Mouse (Mus musculus) thymus, postnatal 4 days (tissue): Measurements from ENCODE around the gene Thegl.
"Not testable (repeated sequence)": the region's sequence is repeated elsewhere in the genome, so short reads cannot be mapped to it uniquely, and the experiment has no call there.

Experiments
- DNase-seq: peaks from one replicate; pipeline ENCODE4 v3.0.0; 2021

The Thegl gene

DNA sequence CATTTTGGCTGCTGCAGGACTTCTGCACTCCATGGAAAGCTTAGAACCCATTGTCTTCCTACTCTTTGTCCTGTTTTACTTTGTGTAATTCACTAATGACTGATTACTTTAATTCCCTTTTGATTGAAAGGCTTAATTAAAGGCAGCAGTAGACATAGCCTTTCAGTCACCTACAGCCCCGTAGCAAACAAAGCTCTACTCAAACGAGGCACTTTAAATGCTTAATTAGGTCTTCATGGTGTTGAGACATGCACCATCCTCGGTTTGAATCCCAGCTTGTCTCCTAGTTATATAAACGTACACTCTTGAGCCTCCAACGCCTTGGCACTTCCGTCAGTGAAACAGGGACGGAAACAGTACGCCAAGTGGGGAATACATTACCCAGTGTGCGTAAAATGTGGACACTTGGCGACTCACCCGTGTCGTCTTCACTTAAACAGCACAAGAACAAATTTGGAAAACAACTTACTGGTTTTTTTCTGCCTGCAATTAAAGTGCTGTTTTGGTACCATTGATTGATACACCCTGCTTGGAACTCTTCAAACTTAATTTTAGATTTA is 41.1 kb downstream of the Thegl start:
- no peak for DNase-seq

DNA sequence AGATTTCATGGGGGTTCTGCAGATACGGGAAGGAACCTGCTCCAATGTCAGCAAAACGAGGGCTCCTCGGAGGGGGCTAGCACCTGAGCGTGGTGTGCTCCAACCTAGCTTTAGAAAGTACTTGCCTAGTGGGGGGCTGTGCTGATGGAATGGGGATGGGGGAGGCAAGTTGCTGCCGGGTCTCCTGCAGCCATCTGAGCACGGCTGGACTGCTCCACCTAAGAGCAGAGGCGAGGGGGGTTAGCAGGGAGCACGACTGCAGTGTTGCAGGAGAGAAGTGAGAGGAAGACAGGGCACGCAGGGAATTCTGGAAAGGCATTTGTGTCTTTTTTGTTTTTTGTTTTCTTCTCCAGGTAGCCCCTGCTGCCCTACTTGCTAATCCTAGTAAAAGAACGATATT is 44.5 kb downstream of the Thegl start:
- DNase-seq, result no peak

- DNase-seq, result peak; percentile 87
Observed at GRCm38 (mm10) chr5:77061372-77062038, 45.7 kb downstream of the Thegl start.

DNA sequence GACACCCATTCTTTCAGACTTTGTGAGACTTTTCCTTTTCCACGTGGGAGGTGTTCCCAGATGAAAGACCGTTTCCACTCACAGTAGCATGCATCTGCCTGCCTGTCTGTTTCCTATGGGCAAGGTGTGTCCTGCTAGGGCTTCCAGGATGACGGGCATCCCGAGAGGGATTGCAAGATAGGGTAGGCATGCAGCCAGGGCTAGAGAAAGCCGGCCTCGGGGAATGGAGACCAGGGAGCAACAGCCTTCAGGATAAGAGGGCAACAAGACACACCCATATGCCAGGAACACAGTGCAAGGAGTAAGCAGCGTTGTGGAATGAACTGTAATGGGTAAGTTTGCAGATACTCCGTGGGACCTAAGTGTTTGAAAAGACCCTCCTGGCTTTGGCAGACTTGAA is 51.5 kb downstream of the Thegl start:
- no peak for DNase-seq

- DNase-seq, result no peak
Observed at GRCm38 (mm10) chr5:77070987-77071386, 55.2 kb downstream of the Thegl start.

GRCm38 (mm10) chr5:77071626-77072025 is 55.8 kb downstream of the Thegl start:
- no peak for DNase-seq

DNA sequence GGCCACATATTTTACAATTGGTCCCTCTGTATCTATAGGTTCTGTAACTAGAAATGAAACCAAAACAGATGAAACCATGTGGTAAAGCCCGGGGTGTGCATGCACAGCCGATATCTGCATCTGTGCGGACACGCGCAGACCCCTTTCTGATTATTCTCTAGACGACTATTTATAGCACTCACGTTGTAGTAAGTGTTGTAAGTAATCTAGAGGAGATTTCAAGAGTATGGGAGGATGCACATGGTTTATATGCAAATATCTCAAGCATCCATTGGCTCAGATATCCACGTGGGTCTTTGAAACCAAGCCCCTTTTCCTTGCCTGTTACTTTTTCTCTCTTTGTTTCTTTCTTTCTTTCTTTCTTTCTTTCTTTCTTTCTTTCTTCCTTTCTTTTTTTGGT is 58.0 kb downstream of the Thegl start:
- DNase-seq, result no peak

- no peak for DNase-seq
Observed at GRCm38 (mm10) chr5:77074914-77075313, 59.1 kb downstream of the Thegl start.

GRCm38 (mm10) chr5:77075951-77076350 is 60.1 kb downstream of the Thegl start:
- DNase-seq, result no peak

DNA sequence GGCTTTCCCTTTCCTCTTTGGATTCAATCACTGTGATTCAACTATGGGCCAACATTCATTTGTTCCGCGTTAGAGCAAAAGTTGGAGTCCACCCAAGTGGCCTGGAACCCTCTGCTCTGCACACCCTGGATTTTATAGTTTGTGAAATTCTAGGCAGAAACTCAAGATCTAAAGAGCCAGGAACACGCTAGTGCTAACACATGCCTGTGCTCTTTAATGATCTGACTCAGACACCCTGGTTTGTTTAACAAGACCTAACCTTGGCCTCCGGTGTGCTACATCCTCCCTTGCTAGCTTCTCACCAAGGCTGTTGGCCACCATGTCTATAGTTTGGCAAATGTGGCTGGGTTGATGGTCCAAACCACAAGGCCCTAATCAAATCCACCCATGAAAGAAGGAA is 64.9 kb downstream of the Thegl start:
- no peak for DNase-seq

DNA sequence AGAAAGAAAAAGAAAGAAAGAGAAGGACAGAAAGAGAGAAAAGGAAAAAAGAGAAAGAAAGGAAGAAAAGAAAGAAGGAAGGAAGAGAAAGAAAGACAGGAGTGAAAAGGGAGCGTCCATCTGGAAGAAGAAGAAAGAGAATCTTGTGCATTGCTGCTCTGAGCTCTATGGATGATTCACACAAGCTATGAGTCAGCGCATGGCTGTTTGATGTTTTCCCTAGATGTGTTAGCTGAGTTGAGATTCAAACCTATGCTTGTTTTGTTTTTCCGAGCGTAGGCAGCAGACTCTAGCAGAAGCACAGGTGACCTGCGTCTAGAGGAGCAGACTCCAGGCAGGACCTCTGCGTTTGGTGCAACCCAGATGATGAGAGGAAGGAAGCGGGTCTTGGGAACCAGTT is 66.9 kb downstream of the Thegl start:
- no peak for DNase-seq

DNA sequence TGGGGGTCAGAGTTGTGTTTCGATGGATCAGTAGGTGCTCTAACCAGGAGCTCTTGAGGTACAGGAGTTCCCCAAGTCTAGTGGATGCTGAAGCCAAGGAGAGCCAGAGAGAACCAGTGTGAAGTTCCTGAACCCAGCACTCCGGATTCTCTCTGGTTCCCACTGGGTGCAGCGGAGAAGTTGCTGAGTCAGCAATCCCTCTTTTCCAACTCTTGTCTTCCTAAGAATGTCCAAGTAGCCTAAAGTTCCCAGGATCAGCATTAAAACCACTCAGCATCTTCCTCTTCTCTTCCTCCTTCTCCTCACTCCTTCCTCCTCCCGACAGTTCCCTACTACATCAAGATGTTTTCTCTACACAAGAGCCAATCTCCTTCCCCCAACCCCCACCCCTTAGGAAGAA is 68.6 kb downstream of the Thegl start:
- no peak for DNase-seq

DNA sequence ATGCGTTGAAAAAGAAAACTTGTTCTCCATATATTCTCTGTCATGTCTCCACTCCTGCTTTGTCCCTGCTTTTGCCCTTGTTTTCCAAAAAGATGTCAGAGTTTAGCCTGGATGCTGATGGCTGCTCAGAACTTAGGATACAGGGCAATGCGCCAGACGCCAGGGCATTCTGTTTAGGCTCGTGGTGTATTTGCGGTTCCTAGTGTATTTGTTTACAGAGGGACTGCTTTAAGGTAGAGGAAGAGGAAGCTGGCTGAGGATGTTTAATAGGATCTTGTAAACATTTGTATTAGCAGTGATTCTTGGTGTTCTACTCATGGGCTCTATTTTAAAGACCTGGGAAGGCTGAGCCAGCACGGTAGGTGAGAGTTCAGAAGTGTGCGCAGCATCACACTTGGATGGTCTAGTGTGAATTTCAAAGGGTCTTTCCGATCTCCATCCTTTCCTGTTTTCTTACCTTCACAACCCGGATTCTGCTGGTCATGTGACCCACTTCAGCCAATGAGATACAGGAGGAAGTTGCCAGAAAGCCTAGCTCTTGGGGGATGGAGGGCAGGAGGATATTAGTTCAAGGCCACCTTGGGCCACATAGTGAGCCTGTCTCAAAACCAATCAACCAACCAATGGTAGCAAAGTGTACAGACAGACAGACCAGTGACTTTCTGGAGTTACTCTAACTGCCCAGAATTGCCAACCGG is 70.1 kb downstream of the Thegl start:
- no peak for DNase-seq

DNA sequence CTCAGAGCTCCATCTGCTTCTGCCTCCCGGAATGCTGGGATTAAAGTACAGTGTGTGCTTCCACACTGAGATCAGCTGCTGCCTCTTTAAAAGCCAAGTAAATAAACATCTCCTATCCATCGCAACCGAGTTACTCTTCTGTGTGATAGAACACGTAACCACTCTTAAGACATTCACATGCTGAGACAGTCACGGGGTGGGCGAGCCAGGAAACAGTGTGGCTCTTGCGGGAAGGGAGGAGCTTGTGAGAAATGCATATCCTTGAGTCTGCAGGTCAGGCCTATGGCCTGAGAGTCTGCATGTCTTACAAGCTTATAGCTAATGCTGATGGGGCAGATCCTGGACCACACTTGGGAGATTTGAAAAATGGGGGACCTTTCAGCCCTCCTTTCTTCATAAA is 70.7 kb downstream of the Thegl start:
- DNase-seq, result no peak

- DNase-seq, result no peak
Observed at GRCm38 (mm10) chr5:77087122-77087521, 71.3 kb downstream of the Thegl start.

DNA sequence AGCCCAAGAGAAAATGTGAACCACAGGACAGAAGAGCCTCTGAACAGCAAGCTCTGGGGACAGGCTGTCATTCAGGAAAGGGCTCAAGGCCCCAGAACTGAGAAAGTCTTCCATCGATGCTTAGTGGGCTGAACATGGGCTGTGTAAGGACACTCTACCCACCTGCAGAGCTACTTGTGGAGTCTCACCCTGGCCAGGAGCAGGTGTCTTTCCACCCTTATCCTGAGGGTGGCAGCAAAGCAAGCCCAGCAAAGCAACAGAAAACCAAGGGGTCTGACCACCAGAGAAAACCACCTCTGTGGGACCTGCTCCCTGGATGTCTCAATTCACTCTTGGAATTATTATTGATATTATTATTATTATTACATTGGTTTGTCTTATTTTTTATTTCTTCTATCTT is 73.5 kb downstream of the Thegl start:
- DNase-seq, result peak; percentile 78

DNA sequence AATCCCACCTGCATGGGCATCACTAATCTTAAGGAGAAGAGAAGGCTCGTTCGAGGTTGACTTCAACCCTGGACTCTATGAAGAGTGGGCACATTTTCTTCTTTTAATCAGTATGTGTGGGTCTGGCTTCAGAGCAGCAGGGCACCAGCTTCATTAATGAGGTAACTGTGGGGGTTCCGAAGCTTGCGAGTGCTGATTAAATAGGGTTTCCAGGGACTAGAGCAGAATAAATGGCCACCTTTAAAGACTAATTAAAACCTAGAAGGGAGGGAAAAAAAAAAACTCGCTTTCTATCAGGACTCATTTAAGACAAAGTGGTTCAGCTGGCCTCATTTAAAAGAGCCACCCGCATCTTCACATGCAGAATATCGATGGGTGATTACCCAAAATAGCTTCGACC is 74.1 kb downstream of the Thegl start:
- no peak for DNase-seq

- no peak for DNase-seq
Observed at GRCm38 (mm10) chr5:77090521-77091096, 74.8 kb downstream of the Thegl start.

- no peak for DNase-seq
Observed at GRCm38 (mm10) chr5:77091923-77092322, 76.1 kb downstream of the Thegl start.

GRCm38 (mm10) chr5:77092531-77092930 is 76.7 kb downstream of the Thegl start:
- peak; percentile 17 for DNase-seq

- DNase-seq, result no peak
Observed at GRCm38 (mm10) chr5:77093961-77094360, 78.1 kb downstream of the Thegl start.

DNA sequence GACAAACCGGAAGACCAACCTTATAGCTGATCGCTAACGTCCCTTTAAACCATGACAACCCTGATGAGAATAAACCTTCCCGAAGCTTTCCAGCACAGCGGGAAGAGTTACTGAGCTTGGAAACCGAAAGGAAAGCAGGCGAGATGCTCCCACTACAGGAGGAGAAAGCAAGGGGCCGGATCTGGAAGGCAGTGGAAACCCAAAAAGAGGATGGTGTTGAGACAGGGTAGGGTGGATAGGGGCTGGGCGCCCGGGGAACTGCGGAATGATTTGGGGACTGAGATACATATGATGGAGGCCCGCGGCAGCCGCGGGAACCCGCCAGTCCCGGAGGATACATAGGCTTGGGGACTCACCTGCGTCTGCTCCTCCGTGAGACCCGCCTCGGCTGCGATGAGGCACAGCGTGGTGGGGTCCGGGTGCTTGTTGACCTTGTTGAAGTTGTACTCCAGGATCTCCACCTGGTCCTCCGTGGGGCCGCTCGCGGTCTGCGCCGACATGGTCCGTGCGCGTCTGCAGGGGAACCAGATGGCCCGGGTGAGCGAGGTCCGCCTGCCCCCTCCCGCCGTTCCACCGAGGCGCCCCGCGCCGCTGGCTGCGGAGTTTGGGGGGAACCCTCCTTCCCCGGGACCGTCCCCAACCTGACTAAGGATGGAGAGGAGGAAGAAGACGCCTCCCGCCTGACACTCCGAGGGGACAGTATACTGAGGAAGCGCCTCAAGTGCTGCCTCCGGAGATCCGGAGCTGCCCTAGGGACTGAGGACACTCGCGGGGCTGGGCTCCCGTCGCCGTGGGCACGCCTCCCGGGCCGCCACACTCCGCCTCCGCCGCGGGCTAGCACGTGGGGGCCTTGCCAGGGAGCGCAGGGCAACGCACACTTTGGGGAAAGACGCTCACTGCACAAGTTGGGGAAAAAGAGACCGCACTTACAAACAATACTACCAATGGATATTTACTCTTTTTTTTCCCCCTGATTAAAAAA is 79.0 kb downstream of the Thegl start:
- peak; percentile 70 for DNase-seq

DNA sequence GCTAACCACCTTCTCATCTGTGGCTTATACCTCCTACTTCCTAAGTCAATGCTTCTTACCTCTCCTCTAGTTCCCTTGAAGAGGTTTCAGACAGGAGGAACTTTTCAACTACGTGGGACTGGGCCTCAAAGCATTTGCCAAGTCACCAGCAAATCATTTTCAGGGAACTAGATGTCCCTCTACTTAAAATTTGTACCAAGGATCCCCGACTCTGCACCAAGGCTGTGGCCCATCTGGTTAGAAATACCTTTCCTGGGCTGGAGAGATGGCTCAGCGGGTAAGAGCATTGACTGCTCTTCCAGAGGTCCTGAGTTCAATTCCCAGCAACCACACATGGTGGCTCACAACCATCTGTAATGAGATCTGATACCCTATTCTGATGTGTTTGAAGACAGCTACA is 80.4 kb downstream of the Thegl start:
- DNase-seq, result not testable (repeated sequence)
